Mouse (Mus musculus): Measurements from ENCODE around the gene Klc1. TPM values are rescaled to one million over a fixed set of nuclear protein-coding genes. Genes with fewer than 3 reads are reported as not detected.

Gene Klc1
- polyA plus RNA-seq, 1 experiment from 2014 or later = 282 TPM

- ATAC-seq (ENCODE audit: low FRiP score) (no peak), DNase-seq (ENCODE audit: low spot score, missing footprints) (no peak)
- H3K4me2 ChIP-seq = no peak overlapping the region
- no peak overlapping the region for H3K27ac ChIP-seq (ENCODE audit: low read depth, low read length)
- no peaks in the 10 kb centered on the region for H3K36me3 ChIP-seq (ENCODE audit: control insufficient read depth, insufficient read depth, low read length)
- no peak overlapping the region for H3K4me3 ChIP-seq (ENCODE audit: low read depth, low read length)
- H3K27me3 ChIP-seq (ENCODE audit: control insufficient read depth, insufficient read depth, low read length) = no peaks in the 10 kb centered on the region
- WGBS = 90% methylated on average over 6 of the region's 6 CpGs
- H3K9me3 ChIP-seq (ENCODE audit: control insufficient read depth, low read length) = no peaks in the 10 kb centered on the region
- H3K4me1 ChIP-seq (ENCODE audit: control insufficient read depth, insufficient read depth, low read length) = no peaks in the 10 kb centered on the region
- no peak overlapping the region for H3K9ac ChIP-seq (ENCODE audit: low read length)
These were observed 6.2 kb upstream of the Klc1 start for GRCm38 (mm10) chr12:111752491-111752890.

DNA sequence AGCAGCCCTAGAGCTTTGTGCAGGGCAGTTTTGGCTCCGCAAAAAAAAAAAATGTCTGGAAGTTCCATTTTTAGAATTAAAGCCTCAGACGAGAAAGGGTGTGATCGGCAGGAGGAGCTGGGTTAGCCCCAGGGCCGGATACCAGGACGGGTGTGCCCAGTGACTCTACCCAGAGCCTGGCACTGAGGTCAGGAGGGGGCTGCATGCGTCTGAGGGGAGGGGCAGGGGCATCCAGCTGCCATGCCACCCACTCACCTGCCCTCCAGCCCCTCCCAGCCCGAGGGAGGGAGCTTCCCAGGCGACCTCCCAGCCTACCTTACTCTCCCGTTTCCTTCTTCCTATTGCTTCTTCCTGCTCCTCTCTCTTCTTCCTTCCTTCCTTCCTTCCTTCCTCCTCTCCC is 5.3 kb upstream of the Klc1 start:
- no peaks in the 10 kb centered on the region for H3K27me3 ChIP-seq (ENCODE audit: control insufficient read depth, insufficient read depth, low read length)
- no peak overlapping the region for H3K27ac ChIP-seq (ENCODE audit: low read depth, low read length)
- H3K9me3 ChIP-seq (ENCODE audit: control insufficient read depth, low read length) = no peaks in the 10 kb centered on the region
- DNase-seq (ENCODE audit: low spot score, missing footprints) = no peak
- H3K4me3 ChIP-seq (ENCODE audit: low read depth, low read length) = no peak overlapping the region
- no peak overlapping the region for H3K4me2 ChIP-seq
- H3K9ac ChIP-seq (ENCODE audit: low read length) = no peak overlapping the region
- H3K4me1 ChIP-seq (ENCODE audit: control insufficient read depth, insufficient read depth, low read length) = peaks cover 6% of the 10 kb centered on the region
- WGBS = 80% methylated on average over 9 of the region's 9 CpGs
- ATAC-seq (ENCODE audit: low FRiP score) = no peak
- H3K36me3 ChIP-seq (ENCODE audit: control insufficient read depth, insufficient read depth, low read length) = no peaks in the 10 kb centered on the region

GRCm38 (mm10) chr12:111754710-111755109 is 3.9 kb upstream of the Klc1 start:
- no peak overlapping the region for H3K4me2 ChIP-seq
- no peak overlapping the region for H3K4me3 ChIP-seq (ENCODE audit: low read depth, low read length)
- H3K4me1 ChIP-seq (ENCODE audit: control insufficient read depth, insufficient read depth, low read length) = peaks cover 8% of the 10 kb centered on the region
- no peak overlapping the region for H3K9ac ChIP-seq (ENCODE audit: low read length)
- no peak for ATAC-seq (ENCODE audit: low FRiP score)
- no peak for DNase-seq (ENCODE audit: low spot score, missing footprints)
- no peaks in the 10 kb centered on the region for H3K36me3 ChIP-seq (ENCODE audit: control insufficient read depth, insufficient read depth, low read length)
- no peaks in the 10 kb centered on the region for H3K27me3 ChIP-seq (ENCODE audit: control insufficient read depth, insufficient read depth, low read length)
- H3K27ac ChIP-seq (ENCODE audit: low read depth, low read length) = no peak overlapping the region
- H3K9me3 ChIP-seq (ENCODE audit: control insufficient read depth, low read length) = no peaks in the 10 kb centered on the region

DNA sequence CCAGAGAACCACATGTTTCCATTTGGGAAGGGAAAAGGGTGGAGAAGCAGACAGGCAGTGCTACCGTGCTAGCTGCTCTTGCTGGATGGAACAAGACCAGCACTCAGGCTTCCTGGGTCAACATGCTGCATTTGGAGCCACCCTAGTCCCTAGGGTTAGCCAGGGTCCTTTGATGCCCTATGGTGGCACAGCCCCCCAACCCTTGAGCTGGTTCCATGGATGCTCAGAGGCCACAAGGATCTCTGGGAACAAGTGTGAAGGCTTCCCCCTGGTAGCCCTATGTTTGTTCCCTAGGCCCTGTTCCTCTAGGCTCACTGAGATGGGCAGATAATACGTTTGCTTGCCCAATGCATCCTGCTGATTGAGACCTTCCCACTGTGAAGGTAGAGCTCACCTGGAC is 3.4 kb upstream of the Klc1 start:
- peaks cover 13% of the 10 kb centered on the region for H3K4me1 ChIP-seq (ENCODE audit: control insufficient read depth, insufficient read depth, low read length)
- H3K9me3 ChIP-seq (ENCODE audit: control insufficient read depth, low read length) = no peaks in the 10 kb centered on the region
- H3K4me3 ChIP-seq (ENCODE audit: low read depth, low read length) = no peak overlapping the region
- ATAC-seq (ENCODE audit: low FRiP score) = no peak
- no peak for DNase-seq (ENCODE audit: low spot score, missing footprints)
- H3K27me3 ChIP-seq (ENCODE audit: control insufficient read depth, insufficient read depth, low read length) = no peaks in the 10 kb centered on the region
- no peak overlapping the region for H3K27ac ChIP-seq (ENCODE audit: low read depth, low read length)
- H3K9ac ChIP-seq (ENCODE audit: low read length) = no peak overlapping the region
- 83% methylated on average over 2 of the region's 2 CpGs for WGBS
- no peak overlapping the region for H3K4me2 ChIP-seq
- no peaks in the 10 kb centered on the region for H3K36me3 ChIP-seq (ENCODE audit: control insufficient read depth, insufficient read depth, low read length)

DNA sequence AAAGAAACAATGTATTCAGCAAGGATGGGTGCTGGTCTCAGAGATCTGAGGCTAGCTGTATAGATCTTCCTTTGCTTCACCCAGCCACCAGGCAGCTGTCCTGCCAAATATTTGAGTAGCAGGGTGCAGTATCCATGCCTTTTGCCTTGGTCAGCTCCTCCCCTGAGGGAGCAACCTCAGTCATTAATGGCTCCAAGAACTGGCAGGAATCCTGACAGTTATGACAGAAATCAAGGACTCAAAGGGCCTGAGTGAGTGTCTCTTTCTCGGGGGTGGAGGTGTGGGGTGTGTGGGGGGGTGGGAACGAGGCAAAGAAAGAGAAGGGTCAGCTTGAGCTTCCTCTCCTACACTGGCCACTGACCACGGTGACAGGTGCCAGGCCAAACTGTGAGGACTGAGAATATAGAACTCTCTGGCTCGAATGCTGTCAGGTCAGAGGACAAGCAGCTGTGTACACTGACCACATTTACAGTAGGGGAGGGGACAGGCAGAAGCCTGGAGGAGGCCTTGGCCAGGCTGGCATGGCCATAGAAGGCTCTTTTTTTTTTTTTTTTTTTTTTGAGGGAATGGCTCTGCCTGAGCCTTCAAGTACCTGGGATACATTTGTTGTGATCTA is 2.5 kb upstream of the Klc1 start:
- H3K4me3 ChIP-seq (ENCODE audit: low read depth, low read length) = no peak overlapping the region
- H3K4me2 ChIP-seq = no peak overlapping the region
- H3K4me1 ChIP-seq (ENCODE audit: control insufficient read depth, insufficient read depth, low read length) = peaks cover 20% of the 10 kb centered on the region
- ATAC-seq (ENCODE audit: low FRiP score) (no peak), DNase-seq (ENCODE audit: low spot score, missing footprints) (no peak)
- H3K36me3 ChIP-seq (ENCODE audit: control insufficient read depth, insufficient read depth, low read length) = no peaks in the 10 kb centered on the region
- 61% methylated on average over 4 of the region's 4 CpGs for WGBS
- no peaks in the 10 kb centered on the region for H3K27me3 ChIP-seq (ENCODE audit: control insufficient read depth, insufficient read depth, low read length)
- no peaks in the 10 kb centered on the region for H3K9me3 ChIP-seq (ENCODE audit: control insufficient read depth, low read length)
- H3K27ac ChIP-seq (ENCODE audit: low read depth, low read length) = no peak overlapping the region
- H3K9ac ChIP-seq (ENCODE audit: low read length) = no peak overlapping the region

- Histone ChIP-seq H3K9ac (ENCODE audit: low read length) (no peak overlapping the region), H3K27me3 (ENCODE audit: control insufficient read depth, insufficient read depth, low read length) (no peaks in the 10 kb centered on the region), H3K4me3 (ENCODE audit: low read depth, low read length) (no peak overlapping the region), H3K4me2 (no peak overlapping the region), H3K9me3 (ENCODE audit: control insufficient read depth, low read length) (no peaks in the 10 kb centered on the region), H3K4me1 (ENCODE audit: control insufficient read depth, insufficient read depth, low read length) (peaks cover 20% of the 10 kb centered on the region), H3K27ac (ENCODE audit: low read depth, low read length) (no peak overlapping the region), H3K36me3 (ENCODE audit: control insufficient read depth, insufficient read depth, low read length) (no peaks in the 10 kb centered on the region)
- WGBS = 51% methylated on average over 5 of the region's 5 CpGs
- ATAC-seq (ENCODE audit: low FRiP score) (no peak), DNase-seq (ENCODE audit: low spot score, missing footprints) (no peak)
These were observed 2.0 kb upstream of the Klc1 start for GRCm38 (mm10) chr12:111756698-111757082.

- ATAC-seq (ENCODE audit: low FRiP score) (no peak), DNase-seq (ENCODE audit: low spot score, missing footprints) (peak; percentile 86)
- H3K4me2 ChIP-seq = peak overlapping the region; percentile 87
- no peaks in the 10 kb centered on the region for H3K36me3 ChIP-seq (ENCODE audit: control insufficient read depth, insufficient read depth, low read length)
- peak overlapping the region; percentile 95 for H3K4me3 ChIP-seq (ENCODE audit: low read depth, low read length)
- peaks cover 22% of the 10 kb centered on the region for H3K4me1 ChIP-seq (ENCODE audit: control insufficient read depth, insufficient read depth, low read length)
- no peak overlapping the region; the same call in 1 of the 2 replicates for H3K27ac ChIP-seq (ENCODE audit: low read depth, low read length)
- H3K9me3 ChIP-seq (ENCODE audit: control insufficient read depth, low read length) = no peaks in the 10 kb centered on the region
- WGBS = 56% methylated on average over 10 of the region's 10 CpGs
- H3K27me3 ChIP-seq (ENCODE audit: control insufficient read depth, insufficient read depth, low read length) = no peaks in the 10 kb centered on the region
- H3K9ac ChIP-seq (ENCODE audit: low read length) = peak overlapping the region; percentile 95
These were observed 906 bp upstream of the Klc1 start for GRCm38 (mm10) chr12:111757561-111758325.

DNA sequence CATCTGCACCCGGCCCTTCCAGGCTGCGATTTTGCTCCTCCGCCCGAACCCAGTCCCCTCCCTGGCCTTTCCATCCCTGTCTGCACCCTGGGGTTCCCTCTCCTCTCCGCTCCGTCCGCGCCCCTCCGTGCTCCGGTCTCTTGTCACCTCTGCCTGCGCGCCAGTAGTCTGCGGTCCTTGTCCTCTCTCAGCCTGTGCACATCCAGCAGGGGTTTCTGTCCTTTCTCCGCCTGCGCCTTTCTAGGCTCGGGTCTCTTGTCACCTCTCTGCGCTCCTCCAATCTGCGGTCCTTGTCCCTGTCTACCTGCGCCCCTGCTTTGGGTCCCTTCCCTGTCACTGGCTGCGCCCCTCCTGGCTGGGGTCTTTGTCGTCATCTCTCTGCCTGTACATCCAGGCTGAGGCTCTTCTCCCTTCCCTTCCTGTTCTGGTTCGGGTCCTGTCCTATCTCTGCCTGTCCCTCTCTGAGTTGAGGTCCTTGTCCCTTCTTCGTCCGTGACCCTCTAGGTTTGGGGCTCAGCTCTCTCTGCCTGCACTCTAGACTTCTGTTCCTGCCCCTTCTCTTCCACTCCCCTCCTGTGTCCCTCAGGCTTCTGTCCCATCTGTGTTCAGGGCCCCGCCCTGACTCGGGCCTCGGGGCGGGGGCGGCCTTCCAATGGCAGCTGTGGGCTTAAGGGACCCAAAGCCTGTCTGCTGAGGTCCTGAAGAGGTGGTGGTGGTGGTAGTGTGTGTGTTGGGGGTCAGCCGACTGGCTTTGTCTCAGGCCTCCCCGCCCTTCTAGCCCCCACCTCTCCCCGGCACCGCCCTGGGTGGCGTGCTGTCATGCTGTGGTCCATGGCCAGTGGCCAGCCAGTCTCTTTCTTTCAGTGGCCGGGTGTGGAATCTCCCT is 770 bp downstream of the Klc1 start:
- no peaks in the 10 kb centered on the region for H3K27me3 ChIP-seq (ENCODE audit: control insufficient read depth, insufficient read depth, low read length)
- H3K27ac ChIP-seq (ENCODE audit: low read depth, low read length) = peak overlapping the region; percentile 85
- DNase-seq (ENCODE audit: low spot score, missing footprints) (peak; percentile 94), ATAC-seq (ENCODE audit: low FRiP score) (peak; percentile 65)
- H3K36me3 ChIP-seq (ENCODE audit: control insufficient read depth, insufficient read depth, low read length) = no peaks in the 10 kb centered on the region
- H3K9ac ChIP-seq (ENCODE audit: low read length) = peak overlapping the region; percentile 95
- WGBS = 1% methylated on average over 35 of the region's 35 CpGs
- H3K4me3 ChIP-seq (ENCODE audit: low read depth, low read length) = peak overlapping the region; percentile 95
- H3K4me2 ChIP-seq = peak overlapping the region; percentile 87
- H3K9me3 ChIP-seq (ENCODE audit: control insufficient read depth, low read length) = no peaks in the 10 kb centered on the region
- peaks cover 22% of the 10 kb centered on the region for H3K4me1 ChIP-seq (ENCODE audit: control insufficient read depth, insufficient read depth, low read length)
